Mouse (Mus musculus) liver, embryonic 13.5 days (tissue): Measurements from ENCODE around the gene Ech1. TPM values are rescaled to one million over a fixed set of nuclear protein-coding genes. Genes with fewer than 3 reads are reported as not detected.
A peak's percentile ranks its signal among the peaks of the same experiment; 100 is the strongest.

Experiments used
- ATAC-seq: fragments of 200-750 bp; cut with Nextera tagmentation; 2 replicates; pipeline ENCODE4 v1.8.0; 2017; ENCODE audit warnings: low read depth, mild to moderate bottlenecking, moderate number of reproducible peaks, moderate library complexity
- DNase-seq: peaks from one replicate; pipeline ENCODE4 v3.0.0; 2022
- H3K27ac ChIP-seq: fragments of 300-500 bp; sonication (generic); 2 replicates; pipeline ENCODE4 v1.5.1; 2015; ENCODE audit warnings: moderate library complexity, mild to moderate bottlenecking, inconsistent platforms
- H3K27me3 ChIP-seq: fragments of 300-500 bp; sonication (generic); 2 replicates; pipeline ENCODE4 v1.6.1; 2015; ENCODE audit warnings: mild to moderate bottlenecking, inconsistent platforms
- H3K36me3 ChIP-seq: fragments of 300-500 bp; sonication (generic); 2 replicates; pipeline ENCODE4 v1.6.1; 2015; ENCODE audit warnings: mild to moderate bottlenecking, inconsistent platforms
- H3K4me1 ChIP-seq: fragments of 300-500 bp; sonication (generic); replicated peaks from 2 replicates; pipeline ENCODE4 v1.6.1; 2015; ENCODE audit warnings: inconsistent platforms
- H3K4me2 ChIP-seq: fragments of 300-500 bp; sonication (generic); 2 replicates; pipeline ENCODE4 v1.6.1; 2015; ENCODE audit warnings: inconsistent platforms, mild to moderate bottlenecking, moderate library complexity
- H3K4me3 ChIP-seq: fragments of 300-500 bp; sonication (generic); replicated peaks from 2 replicates; pipeline ENCODE4 v1.5.1; 2015; ENCODE audit warnings: mild to moderate bottlenecking, inconsistent platforms
- H3K9ac ChIP-seq: fragments of 300-500 bp; sonication (generic); 2 replicates; pipeline ENCODE4 v1.6.1; 2015; ENCODE audit warnings: mild to moderate bottlenecking, inconsistent platforms
- H3K9me3 ChIP-seq: fragments of 300-500 bp; sonication (generic); replicated peaks from 2 replicates; pipeline ENCODE4 v1.6.1; 2016; ENCODE audit warnings: inconsistent platforms
- WGBS: fragments of 180-500 bp; shearing (Covaris S2); methylation state at CpG from one replicate; pipeline ENCODE4 v1.1.7; 2015; ENCODE audit not compliant: insufficient replicate concordance; 5-methylcytosine and 5-hydroxymethylcytosine counted together
- polyA plus RNA-seq: library from polyadenylated mRNA; unstranded; fragments of >200 nt; fragmentation: Nextera tagmentation; extraction: Ambion mirVana; gene quantifications from 2 replicates; pipeline ENCODE4 v1.2.1, GENCODE M21; 2015

Ech1 gene
- polyA plus RNA-seq, result 74.5 and 77.7 TPM in 2 replicates

DNA sequence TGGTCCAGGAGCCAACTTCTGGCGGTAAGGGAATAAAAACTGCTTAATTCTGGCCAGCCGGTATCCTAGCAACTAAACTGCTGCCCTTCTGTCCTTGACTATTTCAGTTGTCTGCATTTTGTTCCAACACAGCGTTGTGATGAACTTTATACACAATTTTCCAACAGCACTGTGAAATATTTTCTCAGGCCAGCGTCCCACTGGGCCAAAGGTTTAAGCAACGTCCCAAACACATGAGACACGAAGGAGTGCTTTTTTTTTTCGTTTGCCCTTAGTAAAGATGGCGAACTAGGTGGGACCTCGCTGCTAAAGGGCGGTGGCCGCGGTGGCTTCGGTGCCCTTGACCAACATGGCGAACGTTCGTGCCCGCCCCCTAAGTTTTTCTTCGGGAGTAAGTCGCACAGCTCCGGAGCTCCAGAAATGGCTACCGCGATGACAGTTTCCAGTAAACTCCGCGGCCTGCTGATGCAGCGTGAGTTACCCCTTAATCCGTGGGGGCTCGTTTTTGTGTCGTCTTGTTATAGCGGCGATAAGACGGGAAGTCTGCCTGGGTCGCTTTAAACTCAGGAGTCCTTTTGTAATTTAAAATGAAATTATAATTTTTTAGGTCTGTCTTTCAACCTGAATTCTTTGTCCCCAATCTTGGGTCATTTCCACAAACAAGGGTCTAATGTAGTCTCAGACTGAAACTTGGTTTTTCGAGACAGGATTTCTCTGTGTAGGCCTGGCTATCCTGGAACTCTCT, at the start of gene Ech1:
Gene Ech1 (plus strand): TSS at position 277 of the 745 bp plus-strand sequence.
- Histone ChIP-seq H3K27me3 (no peaks in the 10 kb centered on the region), H3K27ac (peak within 1 kb of the TSS; percentile 76), H3K9ac (peak within 1 kb of the TSS; percentile 75), H3K9me3 (no peaks in the 10 kb centered on the region), H3K4me2 (peak within 1 kb of the TSS; percentile 67), H3K36me3 (peaks cover 45% of the 10 kb centered on the region), H3K4me3 (peak within 1 kb of the TSS; percentile 62), H3K4me1 (peaks cover 61% of the 10 kb centered on the region)
- DNase-seq, result peak; percentile 87
- ATAC-seq, result peak; percentile 83
- 2% methylated on average over 33 of the region's 33 CpGs for WGBS

DNA sequence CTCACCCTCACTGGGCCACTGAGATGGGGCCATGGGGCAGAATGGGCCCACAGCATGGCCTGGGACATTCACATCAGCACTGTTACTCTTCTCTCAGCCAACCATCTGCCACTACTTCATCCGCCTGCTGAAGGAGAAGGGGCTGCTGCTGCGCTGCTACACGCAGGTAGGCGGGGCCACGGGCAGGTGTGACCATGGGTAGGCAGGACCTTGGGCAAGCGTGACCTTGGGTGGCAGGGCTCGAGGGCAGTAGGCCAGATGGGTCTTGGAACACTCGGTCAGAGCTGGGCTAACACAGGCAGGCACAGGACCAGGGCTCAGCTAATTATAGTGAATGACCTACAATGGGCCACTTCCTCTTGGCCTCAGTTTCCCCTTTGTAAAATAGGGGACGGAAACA, 46.2 kb upstream of the Ech1 start:
- no peak overlapping the region for H3K9ac ChIP-seq
- H3K36me3 ChIP-seq, result peaks cover 13% of the 10 kb centered on the region
- peaks cover 16% of the 10 kb centered on the region for H3K4me1 ChIP-seq
- no peak overlapping the region for H3K4me2 ChIP-seq
- H3K4me3 ChIP-seq, result no peak overlapping the region
- ATAC-seq, result no peak
- no peaks in the 10 kb centered on the region for H3K9me3 ChIP-seq
- 74% methylated on average over 9 of the region's 9 CpGs for WGBS
- no peaks in the 10 kb centered on the region for H3K27me3 ChIP-seq
- no peak overlapping the region for H3K27ac ChIP-seq
- DNase-seq, result no peak

DNA sequence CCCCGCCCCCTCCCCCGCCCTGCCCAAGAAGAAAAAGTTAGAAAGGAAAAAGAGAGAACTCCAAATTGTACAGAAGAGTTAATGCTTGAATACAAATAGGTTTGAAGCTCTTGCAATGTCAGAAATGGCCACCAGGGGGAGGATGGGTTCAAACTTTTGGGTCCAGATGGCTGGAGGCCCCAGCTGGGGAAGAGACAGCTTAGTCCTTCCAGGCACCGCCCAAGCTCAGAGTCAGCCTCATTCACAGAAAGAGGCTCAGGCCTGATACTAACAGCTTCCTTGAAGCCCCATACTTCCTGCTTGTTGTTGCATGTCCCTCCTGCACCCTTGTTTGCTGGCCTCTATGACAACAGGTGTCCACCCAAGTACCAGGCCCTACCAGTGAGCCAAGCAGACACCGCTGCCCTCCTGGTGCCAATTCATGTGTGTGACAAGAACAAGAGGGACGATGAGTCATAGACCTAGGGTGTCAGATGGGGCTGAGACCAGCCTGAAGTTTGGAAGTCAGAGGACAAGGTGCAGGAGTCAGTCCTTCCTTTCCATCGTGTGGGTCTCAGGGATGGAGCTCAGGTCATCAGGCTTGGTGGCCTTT, 44.9 kb upstream of the Ech1 start:
- H3K4me1 ChIP-seq, result peaks cover 16% of the 10 kb centered on the region
- ATAC-seq, result peak; percentile 76
- no peaks in the 10 kb centered on the region for H3K27me3 ChIP-seq
- DNase-seq, result peak; percentile 77
- H3K9ac ChIP-seq, result 0 out of 2 replicates have a peak overlapping the region, but pooled peaks have one; percentile 3
- peaks cover 13% of the 10 kb centered on the region for H3K36me3 ChIP-seq
- no peak overlapping the region for H3K27ac ChIP-seq
- 41% methylated on average over 6 of the region's 6 CpGs for WGBS
- H3K9me3 ChIP-seq, result no peaks in the 10 kb centered on the region
- H3K4me2 ChIP-seq, result no peak overlapping the region
- no peak overlapping the region for H3K4me3 ChIP-seq

DNA sequence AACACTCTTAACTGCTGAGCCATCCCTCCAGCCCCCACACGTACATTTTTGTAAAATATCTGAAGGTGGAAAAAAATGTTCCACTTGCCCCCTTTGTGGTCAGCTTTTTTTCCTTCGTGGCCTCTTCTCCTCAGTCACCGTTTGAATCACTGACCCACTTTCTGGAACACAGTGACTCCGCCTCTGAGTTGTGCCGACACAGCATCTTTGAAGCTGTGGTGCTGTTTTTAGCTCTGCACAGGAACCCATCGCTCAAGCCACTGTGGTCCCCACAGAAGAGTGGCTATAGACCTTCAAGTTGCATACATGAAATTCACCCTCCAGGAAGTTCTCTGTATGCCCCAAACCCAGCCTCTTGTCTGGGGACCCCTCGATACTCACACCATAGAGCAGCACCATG, 44.2 kb upstream of the Ech1 start:
- no peak overlapping the region; the same call in 1 of the 2 replicates for H3K27ac ChIP-seq

DNA sequence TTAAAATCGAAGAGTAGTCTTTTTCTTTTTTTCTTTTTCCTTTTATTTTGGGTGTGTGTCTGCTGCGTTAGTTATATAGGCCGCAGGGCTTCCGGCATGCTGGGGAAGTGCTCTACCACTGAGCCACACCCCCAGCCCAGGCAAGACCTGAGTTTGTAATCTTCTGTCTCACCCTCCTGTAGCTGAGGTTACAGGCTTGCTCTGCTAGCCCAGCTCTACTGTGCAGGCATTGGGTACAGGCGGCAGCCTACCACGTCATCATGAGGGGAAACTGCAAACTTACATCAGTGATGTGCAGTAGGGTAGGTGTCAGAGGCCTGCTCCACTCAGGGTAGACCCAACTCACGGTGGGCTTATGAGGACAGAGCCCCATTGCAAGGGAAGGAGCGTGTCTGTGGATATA, 43.8 kb upstream of the Ech1 start:
- DNase-seq (no peak), ATAC-seq (no peak)
- H3K27me3 ChIP-seq, result no peaks in the 10 kb centered on the region
- no peak overlapping the region for H3K9ac ChIP-seq
- H3K4me2 ChIP-seq, result no peak overlapping the region
- H3K27ac ChIP-seq, result no peak overlapping the region
- WGBS, result 66% methylated on average over 8 of the region's 8 CpGs
- H3K4me1 ChIP-seq, result peaks cover 16% of the 10 kb centered on the region
- H3K9me3 ChIP-seq, result no peaks in the 10 kb centered on the region
- peaks cover 13% of the 10 kb centered on the region for H3K36me3 ChIP-seq
- no peak overlapping the region for H3K4me3 ChIP-seq

More for the DNA sequence above, 44.2 kb upstream of the Ech1 start:
- WGBS, result 62% methylated on average over 7 of the region's 7 CpGs
- H3K4me2 ChIP-seq, result no peak overlapping the region
- no peaks in the 10 kb centered on the region for H3K9me3 ChIP-seq
- H3K36me3 ChIP-seq, result peaks cover 13% of the 10 kb centered on the region
- peaks cover 16% of the 10 kb centered on the region for H3K4me1 ChIP-seq
- ATAC-seq (no peak), DNase-seq (no peak)
- H3K9ac ChIP-seq, result no peak overlapping the region
- H3K27me3 ChIP-seq, result no peaks in the 10 kb centered on the region
- no peak overlapping the region for H3K4me3 ChIP-seq

DNA sequence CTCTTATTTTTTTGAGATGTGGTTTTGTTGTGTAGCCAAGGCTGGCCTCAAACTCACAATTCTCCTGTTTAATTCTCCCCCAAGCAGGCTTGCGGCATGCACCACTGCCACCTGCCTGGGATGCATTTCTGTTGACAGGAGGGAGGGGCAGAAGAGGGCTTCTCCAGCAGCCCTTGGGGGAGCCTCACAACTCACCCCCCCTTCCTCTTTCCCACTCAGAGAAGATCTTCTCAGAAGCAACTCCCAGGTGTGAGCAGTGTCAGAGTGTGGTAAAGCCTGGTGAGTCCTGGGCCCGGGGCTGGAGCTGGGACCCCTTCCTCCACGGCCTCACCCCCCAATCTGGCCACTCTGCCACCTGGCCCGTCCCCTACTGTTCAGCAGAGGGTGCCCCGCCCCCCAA, 39.9 kb upstream of the Ech1 start:
- DNase-seq (no peak), ATAC-seq (no peak)

DNA sequence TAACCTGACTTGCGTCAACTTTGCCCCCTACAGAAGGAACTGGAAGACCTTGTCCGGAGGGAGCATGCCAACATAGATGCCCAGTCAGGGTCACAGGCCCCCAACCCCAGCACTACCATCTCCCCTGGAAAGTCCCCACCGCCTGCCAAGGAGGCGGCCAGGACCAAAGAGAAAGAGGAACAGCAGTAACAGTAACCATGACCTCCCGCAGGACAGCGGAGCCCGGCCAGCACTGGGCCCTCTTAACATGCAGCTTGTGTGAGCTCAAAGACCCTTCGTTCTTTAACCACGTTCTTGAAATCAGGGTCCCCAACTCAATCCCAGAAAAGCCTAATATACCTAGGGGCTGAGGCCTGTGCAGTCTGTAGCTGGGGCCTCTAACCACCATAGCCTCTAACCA, 37.1 kb upstream of the Ech1 start:
- H3K27ac ChIP-seq, result no peak overlapping the region
- no peak overlapping the region for H3K4me2 ChIP-seq
- ATAC-seq, result no peak
- no peak overlapping the region for H3K4me3 ChIP-seq
- H3K9ac ChIP-seq, result no peak overlapping the region
- DNase-seq, result no peak
- H3K9me3 ChIP-seq, result no peaks in the 10 kb centered on the region
- 83% methylated on average over 9 of the region's 9 CpGs for WGBS
- no peaks in the 10 kb centered on the region for H3K27me3 ChIP-seq
- H3K4me1 ChIP-seq, result peaks cover 18% of the 10 kb centered on the region
- peaks cover 4% of the 10 kb centered on the region; the same call in 1 of the 2 replicates for H3K36me3 ChIP-seq

More for the DNA sequence above, 39.9 kb upstream of the Ech1 start:
- Histone ChIP-seq H3K9ac (no peak overlapping the region), H3K36me3 (peaks cover 5% of the 10 kb centered on the region; the same call in 1 of the 2 replicates), H3K4me1 (peaks cover 26% of the 10 kb centered on the region), H3K27me3 (no peaks in the 10 kb centered on the region), H3K9me3 (no peaks in the 10 kb centered on the region), H3K4me3 (no peak overlapping the region), H3K27ac (no peak overlapping the region), H3K4me2 (no peak overlapping the region)
- WGBS, result 70% methylated on average over 5 of the region's 5 CpGs

DNA sequence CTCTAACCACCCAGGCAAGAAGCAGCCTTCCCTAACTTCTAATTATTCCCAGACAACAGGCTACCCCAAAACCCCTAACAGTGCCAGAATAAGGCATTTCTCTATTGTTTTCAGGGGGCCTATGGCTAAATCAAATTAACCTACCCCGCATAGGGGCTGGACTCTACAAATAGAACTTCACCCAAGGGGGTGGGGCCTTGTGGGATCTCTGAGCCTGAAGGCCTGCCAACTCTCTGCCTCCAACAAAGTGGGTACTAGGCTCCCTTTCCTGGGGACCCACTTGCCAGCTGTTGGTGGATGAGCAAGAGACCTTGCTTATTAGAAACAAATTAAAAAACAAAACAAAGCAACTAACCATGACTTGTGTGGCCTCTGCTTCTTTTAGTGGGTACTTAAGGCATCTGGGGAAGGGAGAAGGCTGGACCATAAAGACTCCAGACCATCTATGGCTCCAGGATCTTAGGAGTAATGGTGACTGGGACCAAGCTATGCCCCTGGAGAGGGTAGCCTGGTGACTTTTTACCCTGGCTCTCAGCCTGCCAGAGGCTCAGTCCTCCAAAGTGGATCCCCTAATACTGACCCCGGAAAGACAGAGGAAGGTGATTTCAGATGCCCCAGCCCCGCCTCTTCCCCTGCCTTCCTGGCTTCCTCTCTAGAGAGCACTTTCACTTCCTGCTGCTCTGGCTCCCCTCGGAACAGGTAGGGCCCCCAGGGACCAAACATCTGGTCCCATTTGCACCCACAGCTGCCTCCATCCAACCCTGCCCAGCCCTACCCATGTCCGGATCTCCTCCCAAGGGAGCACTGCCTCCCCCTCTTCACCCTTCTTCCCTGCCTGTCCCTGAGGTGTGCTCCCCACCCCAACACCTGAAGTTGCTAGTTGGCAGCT, 36.5 kb upstream of the Ech1 start, which contains the start of gene Rinl:
Gene Rinl (plus strand): TSS at position 663 of the 889 bp plus-strand sequence.
- no peaks in the 10 kb centered on the region for H3K27me3 ChIP-seq
- peaks cover 18% of the 10 kb centered on the region for H3K4me1 ChIP-seq
- no peak within 1 kb of the TSS for H3K4me2 ChIP-seq
- DNase-seq, result no peak
- H3K27ac ChIP-seq, result no peak within 1 kb of the TSS
- no peaks in the 10 kb centered on the region for H3K9me3 ChIP-seq
- 45% methylated on average over 5 of the region's 5 CpGs for WGBS
- H3K9ac ChIP-seq, result no peak within 1 kb of the TSS
- H3K4me3 ChIP-seq, result no peak within 1 kb of the TSS
- no peak for ATAC-seq
- H3K36me3 ChIP-seq, result no peaks in the 10 kb centered on the region

DNA sequence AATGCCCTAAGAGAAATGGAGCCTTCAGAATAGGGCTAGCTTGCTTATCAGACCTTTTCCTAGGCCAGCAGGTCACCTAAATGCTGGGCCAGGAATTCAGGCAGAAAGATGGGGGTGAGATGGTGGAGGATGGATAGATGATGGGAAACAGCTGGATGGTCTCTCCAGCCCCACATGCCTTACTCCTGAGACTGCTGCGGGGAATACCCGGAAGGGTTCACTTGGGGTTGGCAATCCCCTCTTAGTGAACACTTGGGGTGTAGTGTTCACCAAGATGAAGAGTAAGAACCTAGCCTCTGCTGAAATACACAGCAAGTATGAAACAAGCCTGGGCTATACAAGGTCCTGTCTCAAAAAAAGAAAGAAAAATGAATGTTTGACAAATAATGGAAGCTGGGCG, 35.8 kb upstream of the Ech1 start:
- Histone ChIP-seq H3K4me2 (no peak overlapping the region), H3K9ac (no peak overlapping the region), H3K9me3 (no peaks in the 10 kb centered on the region), H3K4me1 (peaks cover 18% of the 10 kb centered on the region), H3K27ac (no peak overlapping the region), H3K36me3 (no peaks in the 10 kb centered on the region), H3K4me3 (no peak overlapping the region), H3K27me3 (no peaks in the 10 kb centered on the region)
- ATAC-seq (no peak), DNase-seq (no peak)
- WGBS, result 86% methylated on average over 3 of the region's 3 CpGs

DNA sequence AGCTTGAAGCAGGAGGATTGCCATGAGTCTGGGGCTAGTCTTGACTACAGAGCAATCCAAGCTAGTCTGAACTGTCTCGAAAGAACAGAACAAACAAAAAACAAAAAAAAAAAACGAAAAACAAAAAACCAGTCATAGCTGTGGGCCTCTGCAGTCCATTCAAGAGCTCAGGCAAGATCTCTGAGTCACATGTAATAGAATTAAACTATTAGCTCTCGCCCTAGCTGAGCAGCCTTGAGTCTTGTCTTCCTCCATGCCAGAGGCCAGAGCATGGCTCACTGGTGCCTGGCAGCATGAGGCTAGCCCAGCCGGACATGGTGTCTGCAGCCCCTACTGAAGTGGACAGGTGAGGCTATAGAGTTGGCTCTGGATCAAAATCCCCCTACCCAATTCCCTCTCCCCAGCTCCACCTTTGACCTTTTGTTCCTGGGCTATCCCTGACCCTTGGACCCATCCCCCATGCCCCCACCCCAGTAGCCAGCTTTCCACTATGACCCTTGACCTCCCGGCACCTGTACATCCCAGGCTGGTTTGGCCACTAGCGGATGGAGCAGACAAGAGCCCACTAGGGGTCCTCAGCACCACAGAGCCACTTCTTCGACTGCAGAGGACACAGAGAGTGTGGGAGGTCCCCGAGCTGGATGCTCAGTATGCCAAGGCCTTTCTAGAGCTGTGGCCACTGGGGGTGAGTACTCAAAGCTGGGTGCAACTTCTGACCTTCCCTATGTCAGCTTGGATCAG, 34.8 kb upstream of the Ech1 start:
- DNase-seq (no peak), ATAC-seq (0 out of 2 replicates have a peak, but pooled peaks have one; percentile 16)
- no peaks in the 10 kb centered on the region for H3K27me3 ChIP-seq

More for the DNA sequence above, 34.8 kb upstream of the Ech1 start:
- no peak overlapping the region for H3K4me2 ChIP-seq
- peaks cover 18% of the 10 kb centered on the region for H3K4me1 ChIP-seq
- 52% methylated on average over 8 of the region's 8 CpGs for WGBS
- H3K36me3 ChIP-seq, result no peaks in the 10 kb centered on the region
- H3K27ac ChIP-seq, result no peak overlapping the region
- no peak overlapping the region for H3K9ac ChIP-seq
- H3K9me3 ChIP-seq, result no peaks in the 10 kb centered on the region
- H3K4me3 ChIP-seq, result no peak overlapping the region
